Comparison of ENCODE assay signal across 23 mouse cellular contexts in genomic region chr1:133147324-133147723, GRCm38 (mm10).
"Had no signal": no experiment of that assay in that cellular context is flagged by ENCODE, and none has a peak within 500 bp of the region (broad histone marks: within the 10 kb centered on the region; RNA-seq: fewer than 3 reads in every experiment).

No protein-coding gene starts in this region.

- H3K27me3 ChIP-seq: limb, embryonic 13.5 days; liver, embryonic 12.5 days; liver, embryonic 15.5 days; midbrain, embryonic 15.5 days; neural tube, embryonic 12.5 days; neural tube, embryonic 15.5 days; stomach, embryonic 15.5 days had no signal

- H3K4me1 ChIP-seq: limb, embryonic 13.5 days; liver, embryonic 12.5 days; liver, embryonic 15.5 days; megakaryocyte, embryonic 14.5 days; midbrain, embryonic 15.5 days; neural tube, embryonic 12.5 days; stomach, embryonic 15.5 days had no signal

- H3K9ac ChIP-seq: limb, embryonic 13.5 days; liver, embryonic 12.5 days; liver, embryonic 15.5 days; lung, embryonic 14.5 days; midbrain, embryonic 15.5 days; neural tube, embryonic 12.5 days; neural tube, embryonic 15.5 days; stomach, embryonic 15.5 days had no signal

- DNase-seq: kidney, adult 18-20 months; kidney, adult 9 months; kidney, postnatal 14 days; kidney, postnatal 4 days; layer of hippocampus, adult 9-11 months; liver; lung, embryonic 14.5 days; retina, postnatal 1 day; right cerebral cortex, postnatal 25 days; spleen, adult 18-20 months; thymus, adult 18-20 months; thymus, postnatal 36 days had no signal

- H3K4me3 ChIP-seq: limb, embryonic 10.5 days; limb, embryonic 13.5 days; liver, embryonic 12.5 days; liver, embryonic 15.5 days; megakaryocyte, embryonic 14.5 days; midbrain, embryonic 10.5 days; midbrain, embryonic 15.5 days; neural tube, embryonic 12.5 days; neural tube, embryonic 15.5 days; stomach, embryonic 15.5 days had no signal

- ATAC-seq: inflammation-experienced regulatory T-cells, adult 6 months; liver, embryonic 12.5 days; midbrain, embryonic 15.5 days had no signal

- H3K9me3 ChIP-seq: limb, embryonic 10.5 days; liver, embryonic 15.5 days; midbrain, embryonic 15.5 days; neural tube, embryonic 12.5 days; neural tube, embryonic 15.5 days; stomach, embryonic 15.5 days had no signal

- H3K27ac ChIP-seq: limb, embryonic 10.5 days; limb, embryonic 13.5 days; liver, embryonic 12.5 days; liver, embryonic 15.5 days; midbrain, embryonic 10.5 days; midbrain, embryonic 15.5 days; neural tube, embryonic 12.5 days; neural tube, embryonic 15.5 days had no signal

- H3K36me3 ChIP-seq: midbrain, embryonic 15.5 days; neural tube, embryonic 12.5 days; neural tube, embryonic 15.5 days had no signal

- H3K4me2 ChIP-seq: limb, embryonic 13.5 days; liver, embryonic 12.5 days; liver, embryonic 15.5 days; lung, embryonic 14.5 days; midbrain, embryonic 15.5 days; neural tube, embryonic 12.5 days; neural tube, embryonic 15.5 days; stomach, embryonic 15.5 days had no signal
